In genomic region chr11:96194961-96195640, GRCm38 (mm10) we compare ENCODE assay signal across 16 mouse cellular contexts. TPM values are rescaled to one million over a fixed set of nuclear protein-coding genes. Genes with fewer than 3 reads are reported as not detected.
"Had no signal": no experiment of that assay in that cellular context is flagged by ENCODE, and none has a peak within 500 bp of the region (broad histone marks: within the 10 kb centered on the region; RNA-seq: fewer than 3 reads in every experiment).

No protein-coding gene starts in this region.

- DNase-seq: kidney, adult 18-20 months; kidney, postnatal 25 days; layer of hippocampus, postnatal 36 days; lung, adult 18-20 months; midbrain, embryonic 14.5 days; thymus, adult 2 months; thymus, postnatal 36 days had no signal

- H3K27ac ChIP-seq: limb, embryonic 13.5 days; liver, embryonic 14.5 days; stomach, embryonic 15.5 days had no signal

- ATAC-seq: inflammation-experienced regulatory T-cells, adult 6 months had no signal

- H3K9me3 ChIP-seq: limb, embryonic 13.5 days; stomach, embryonic 15.5 days had no signal

- H3K36me3 ChIP-seq: limb, embryonic 13.5 days; stomach, embryonic 15.5 days had no signal

- H3K9ac ChIP-seq: limb, embryonic 13.5 days; liver, embryonic 14.5 days; stomach, embryonic 15.5 days had no signal

RNA-seq across cellular contexts. Expression of gene Hoxb13, which starts 1.0 kb away (rescaled TPM):
- total RNA-seq: layer of hippocampus, postnatal 36 days; left cerebral cortex, postnatal 36 days; liver, adult 2 months; megakaryocyte-erythroid progenitor cell, adult 5-6 weeks had no signal
- polyA plus RNA-seq: inflammation-experienced regulatory T-cells, adult 6 months; kidney, embryonic 16.5 days; limb, embryonic 13.5 days; liver, embryonic 14.5 days; midbrain, embryonic 14.5 days; spleen, adult 2 months; stomach, embryonic 15.5 days had no signal
